Mouse (Mus musculus): ENCODE data around the gene Sit1. TPM values are rescaled to one million over a fixed set of nuclear protein-coding genes. Genes with fewer than 3 reads are reported as not detected.

Gene Sit1
- polyA plus RNA-seq, 1 experiment from 2014 or later: not detected

DNA sequence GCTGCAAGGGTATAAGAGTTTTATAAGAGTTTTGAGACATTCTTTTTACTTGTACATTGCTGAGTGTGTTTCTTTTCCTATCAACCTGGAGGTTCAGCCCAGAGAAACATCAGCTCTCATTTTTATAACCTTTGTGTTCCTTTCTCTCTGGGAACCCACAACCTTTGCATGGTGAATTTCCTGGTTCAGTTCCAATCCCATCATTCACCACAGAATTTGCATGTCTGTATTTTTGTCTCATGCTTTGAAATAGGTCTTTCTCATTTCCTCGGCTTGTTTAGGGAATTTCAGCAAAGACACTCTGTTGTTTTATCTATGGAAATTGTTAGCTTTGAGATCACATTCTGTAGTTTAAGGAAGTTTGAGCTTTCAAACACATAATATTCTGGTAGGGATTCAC is 9.9 kb downstream of the Sit1 start:
- ATAC-seq (ENCODE audit: low read depth): no peak
- no peak overlapping the region for H3K9ac ChIP-seq (ENCODE audit: low read depth, low read length)
- H3K27me3 ChIP-seq (replicated peaks; ENCODE audit: control insufficient read depth, insufficient read depth, low read length): no peaks in the 10 kb centered on the region
- WGBS: 68% methylated on average over 1 of the region's 1 CpGs
- no peaks in the 10 kb centered on the region for H3K36me3 ChIP-seq (ENCODE audit: control insufficient read depth, insufficient read depth, low read length)
- H3K27ac ChIP-seq (replicated peaks; ENCODE audit: low read depth, low read length): no peak overlapping the region
- H3K9me3 ChIP-seq (ENCODE audit: control insufficient read depth, low read length): no peaks in the 10 kb centered on the region
- no peak overlapping the region for H3K4me3 ChIP-seq (ENCODE audit: low read depth, low read length)
- no peak for DNase-seq (ENCODE audit: low spot score)
- no peak overlapping the region for H3K4me2 ChIP-seq (ENCODE audit: low read depth, low read length)
- no peaks in the 10 kb centered on the region for H3K4me1 ChIP-seq (ENCODE audit: control insufficient read depth, insufficient read depth, low read length)

DNA sequence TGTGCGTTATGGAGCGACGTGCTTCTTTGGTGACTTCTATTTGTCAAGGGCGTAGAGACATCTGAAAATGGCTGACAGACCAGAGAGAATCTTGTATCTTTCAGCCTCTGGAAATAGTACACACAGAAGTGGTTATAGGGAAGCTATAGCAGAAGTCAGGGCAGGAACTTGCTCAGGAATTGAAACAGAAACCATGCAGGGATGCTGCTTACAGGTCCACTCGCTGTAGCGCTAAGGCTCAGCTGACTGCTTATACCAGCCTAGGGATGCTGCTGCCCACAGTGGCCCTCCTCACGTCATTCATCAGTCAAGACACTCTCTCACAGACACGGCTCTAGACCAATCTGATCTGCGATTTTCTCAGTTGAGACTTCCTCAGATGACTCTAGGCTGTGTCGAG is 13.2 kb downstream of the Sit1 start:
- Histone ChIP-seq H3K9me3 (ENCODE audit: control insufficient read depth, low read length) (no peaks in the 10 kb centered on the region), H3K27me3 (replicated peaks; ENCODE audit: control insufficient read depth, insufficient read depth, low read length) (no peaks in the 10 kb centered on the region), H3K4me2 (ENCODE audit: low read depth, low read length) (no peak overlapping the region), H3K4me3 (ENCODE audit: low read depth, low read length) (no peak overlapping the region), H3K9ac (ENCODE audit: low read depth, low read length) (no peak overlapping the region), H3K4me1 (ENCODE audit: control insufficient read depth, insufficient read depth, low read length) (no peaks in the 10 kb centered on the region), H3K27ac (replicated peaks; ENCODE audit: low read depth, low read length) (no peak overlapping the region), H3K36me3 (ENCODE audit: control insufficient read depth, insufficient read depth, low read length) (no peaks in the 10 kb centered on the region)
- ATAC-seq (ENCODE audit: low read depth): no peak
- WGBS: 91% methylated on average over 10 of the region's 10 CpGs
- DNase-seq (ENCODE audit: low spot score): no peak

DNA sequence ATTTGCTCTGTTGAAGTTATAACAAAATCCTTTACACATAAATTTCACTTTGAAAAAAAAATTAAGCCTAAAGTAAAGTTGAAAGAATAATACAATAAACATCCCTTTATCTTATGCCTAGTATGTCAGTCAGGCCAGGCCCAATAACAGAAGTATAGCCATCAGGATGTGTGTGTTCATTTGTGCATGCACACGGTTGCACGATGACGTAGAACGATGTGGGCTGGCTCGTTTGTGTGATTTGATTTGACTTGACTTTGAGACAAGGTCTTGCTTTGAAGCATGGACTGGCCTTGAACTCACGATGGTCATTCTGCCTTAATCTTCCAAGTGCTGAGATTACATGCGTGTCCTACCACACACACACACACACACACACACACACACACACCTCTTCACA is 16.7 kb downstream of the Sit1 start:
- H3K27ac ChIP-seq (replicated peaks; ENCODE audit: low read depth, low read length): no peak overlapping the region
- no peak for ATAC-seq (ENCODE audit: low read depth)

GRCm38 (mm10) chr4:43465935-43466334 is 17.6 kb downstream of the Sit1 start:
- ATAC-seq (ENCODE audit: low read depth): no peak
- 85% methylated on average over 6 of the region's 6 CpGs for WGBS
- DNase-seq (ENCODE audit: low spot score): no peak
- Histone ChIP-seq H3K9me3 (ENCODE audit: control insufficient read depth, low read length) (no peaks in the 10 kb centered on the region), H3K4me3 (ENCODE audit: low read depth, low read length) (no peak overlapping the region), H3K9ac (ENCODE audit: low read depth, low read length) (no peak overlapping the region), H3K36me3 (ENCODE audit: control insufficient read depth, insufficient read depth, low read length) (no peaks in the 10 kb centered on the region), H3K27me3 (replicated peaks; ENCODE audit: control insufficient read depth, insufficient read depth, low read length) (no peaks in the 10 kb centered on the region), H3K4me2 (ENCODE audit: low read depth, low read length) (no peak overlapping the region), H3K27ac (replicated peaks; ENCODE audit: low read depth, low read length) (no peak overlapping the region), H3K4me1 (ENCODE audit: control insufficient read depth, insufficient read depth, low read length) (no peaks in the 10 kb centered on the region)

More for the DNA sequence above, 16.7 kb downstream of the Sit1 start:
- H3K9ac ChIP-seq (ENCODE audit: low read depth, low read length): no peak overlapping the region
- H3K27me3 ChIP-seq (replicated peaks; ENCODE audit: control insufficient read depth, insufficient read depth, low read length): no peaks in the 10 kb centered on the region
- no peaks in the 10 kb centered on the region for H3K36me3 ChIP-seq (ENCODE audit: control insufficient read depth, insufficient read depth, low read length)
- DNase-seq (ENCODE audit: low spot score): no peak
- H3K4me1 ChIP-seq (ENCODE audit: control insufficient read depth, insufficient read depth, low read length): no peaks in the 10 kb centered on the region
- no peak overlapping the region for H3K4me3 ChIP-seq (ENCODE audit: low read depth, low read length)
- 86% methylated on average over 7 of the region's 7 CpGs for whole genome bisulfite sequencing
- H3K9me3 ChIP-seq (ENCODE audit: control insufficient read depth, low read length): no peaks in the 10 kb centered on the region
- H3K4me2 ChIP-seq (ENCODE audit: low read depth, low read length): no peak overlapping the region

DNA sequence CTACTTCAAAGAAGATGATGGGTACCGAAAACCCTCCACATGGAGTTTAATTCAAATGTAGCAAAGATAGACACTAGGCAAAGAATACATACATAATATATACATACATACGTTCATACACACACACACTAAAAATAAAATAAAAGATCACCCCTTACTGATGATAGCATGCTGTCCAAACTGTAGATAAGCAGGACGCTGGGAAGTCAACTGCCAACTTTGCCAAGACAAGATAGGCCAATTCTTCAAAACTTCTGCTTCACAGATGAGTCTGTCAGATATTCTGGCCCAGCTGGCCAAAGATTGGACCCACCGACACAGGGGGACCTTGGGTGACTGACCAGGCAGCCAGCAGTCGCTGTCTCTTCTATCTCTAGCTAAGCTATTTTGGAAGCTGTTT is 20.4 kb downstream of the Sit1 start:
- DNase-seq (ENCODE audit: low spot score) (no peak), ATAC-seq (ENCODE audit: low read depth) (no peak)
- no peak overlapping the region for H3K9ac ChIP-seq (ENCODE audit: low read depth, low read length)
- no peak overlapping the region for H3K27ac ChIP-seq (replicated peaks; ENCODE audit: low read depth, low read length)
- no peak overlapping the region for H3K4me3 ChIP-seq (ENCODE audit: low read depth, low read length)
- no peaks in the 10 kb centered on the region for H3K4me1 ChIP-seq (ENCODE audit: control insufficient read depth, insufficient read depth, low read length)
- no peaks in the 10 kb centered on the region for H3K27me3 ChIP-seq (replicated peaks; ENCODE audit: control insufficient read depth, insufficient read depth, low read length)
- no peaks in the 10 kb centered on the region for H3K36me3 ChIP-seq (ENCODE audit: control insufficient read depth, insufficient read depth, low read length)
- no peaks in the 10 kb centered on the region for H3K9me3 ChIP-seq (ENCODE audit: control insufficient read depth, low read length)
- WGBS: 94% methylated on average over 5 of the region's 5 CpGs
- no peak overlapping the region for H3K4me2 ChIP-seq (ENCODE audit: low read depth, low read length)

GRCm38 (mm10) chr4:43457124-43457523 is 26.4 kb downstream of the Sit1 start:
- DNase-seq (ENCODE audit: low spot score): no peak
- Histone ChIP-seq H3K4me1 (ENCODE audit: control insufficient read depth, insufficient read depth, low read length) (peaks cover 12% of the 10 kb centered on the region), H3K4me2 (ENCODE audit: low read depth, low read length) (no peak overlapping the region), H3K4me3 (ENCODE audit: low read depth, low read length) (no peak overlapping the region), H3K9me3 (ENCODE audit: control insufficient read depth, low read length) (no peaks in the 10 kb centered on the region), H3K36me3 (ENCODE audit: control insufficient read depth, insufficient read depth, low read length) (no peaks in the 10 kb centered on the region), H3K27ac (replicated peaks; ENCODE audit: low read depth, low read length) (no peak overlapping the region), H3K9ac (ENCODE audit: low read depth, low read length) (no peak overlapping the region), H3K27me3 (replicated peaks; ENCODE audit: control insufficient read depth, insufficient read depth, low read length) (peaks cover 22% of the 10 kb centered on the region)
- no peak for ATAC-seq (ENCODE audit: low read depth)
- WGBS: 28% methylated on average over 8 of the region's 8 CpGs

- Histone ChIP-seq H3K27ac (replicated peaks; ENCODE audit: low read depth, low read length) (no peak overlapping the region), H3K36me3 (ENCODE audit: control insufficient read depth, insufficient read depth, low read length) (no peaks in the 10 kb centered on the region), H3K4me2 (ENCODE audit: low read depth, low read length) (no peak overlapping the region), H3K27me3 (replicated peaks; ENCODE audit: control insufficient read depth, insufficient read depth, low read length) (peaks cover 22% of the 10 kb centered on the region), H3K9ac (ENCODE audit: low read depth, low read length) (no peak overlapping the region), H3K4me3 (ENCODE audit: low read depth, low read length) (no peak overlapping the region), H3K9me3 (ENCODE audit: control insufficient read depth, low read length) (no peaks in the 10 kb centered on the region), H3K4me1 (ENCODE audit: control insufficient read depth, insufficient read depth, low read length) (peaks cover 12% of the 10 kb centered on the region)
- DNase-seq (ENCODE audit: low spot score) (no peak), ATAC-seq (ENCODE audit: low read depth) (no peak)
- 24% methylated on average over 4 of the region's 4 CpGs for WGBS
Measured at GRCm38 (mm10) chr4:43456470-43456869, 27.1 kb downstream of the Sit1 start.

GRCm38 (mm10) chr4:43454041-43454836 is 29.3 kb downstream of the Sit1 start, which contains the start of gene Cd72:
TSS of gene Cd72 (minus strand) at chr4:43454628.
- ATAC-seq (ENCODE audit: low read depth) (peak; percentile 20; the same call in 1 of the 2 replicates), DNase-seq (ENCODE audit: low spot score) (no peak)
- Histone ChIP-seq H3K27me3 (replicated peaks; ENCODE audit: control insufficient read depth, insufficient read depth, low read length) (peaks cover 22% of the 10 kb centered on the region), H3K9me3 (ENCODE audit: control insufficient read depth, low read length) (no peaks in the 10 kb centered on the region), H3K27ac (replicated peaks; ENCODE audit: low read depth, low read length) (no peak within 1 kb of the TSS), H3K4me1 (ENCODE audit: control insufficient read depth, insufficient read depth, low read length) (peaks cover 12% of the 10 kb centered on the region), H3K36me3 (ENCODE audit: control insufficient read depth, insufficient read depth, low read length) (no peaks in the 10 kb centered on the region), H3K4me2 (ENCODE audit: low read depth, low read length) (peak within 1 kb of the TSS; percentile 60), H3K9ac (ENCODE audit: low read depth, low read length) (peak within 1 kb of the TSS; percentile 49), H3K4me3 (ENCODE audit: low read depth, low read length) (peak within 1 kb of the TSS; percentile 27)
- 29% methylated on average over 20 of the region's 20 CpGs for WGBS

DNA sequence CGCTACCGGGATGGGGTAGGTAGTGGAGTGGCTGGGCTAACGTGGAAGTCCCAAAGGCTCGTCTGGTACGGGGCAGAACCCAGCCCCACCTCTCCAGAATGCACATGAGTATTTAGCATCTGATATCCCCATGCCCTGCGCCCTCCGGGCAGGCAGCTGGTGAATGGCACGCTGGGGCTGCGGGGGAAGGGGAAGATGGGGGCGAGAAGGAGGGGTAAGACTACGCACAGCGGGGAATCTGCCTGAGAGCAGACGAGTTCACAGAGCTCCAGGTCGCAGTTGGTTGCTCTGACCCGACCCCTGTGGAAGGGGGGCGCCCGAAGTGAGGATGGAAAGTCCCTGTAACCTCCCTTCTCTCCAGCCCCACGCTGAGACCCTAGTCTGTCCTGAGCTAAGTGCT is 30.1 kb downstream of the Sit1 start:
- Histone ChIP-seq H3K9me3 (ENCODE audit: control insufficient read depth, low read length) (no peaks in the 10 kb centered on the region), H3K27me3 (replicated peaks; ENCODE audit: control insufficient read depth, insufficient read depth, low read length) (peaks cover 22% of the 10 kb centered on the region), H3K9ac (ENCODE audit: low read depth, low read length) (peak overlapping the region; percentile 49), H3K4me1 (ENCODE audit: control insufficient read depth, insufficient read depth, low read length) (peaks cover 12% of the 10 kb centered on the region), H3K27ac (replicated peaks; ENCODE audit: low read depth, low read length) (no peak overlapping the region), H3K4me3 (ENCODE audit: low read depth, low read length) (peak overlapping the region; percentile 27), H3K36me3 (ENCODE audit: control insufficient read depth, insufficient read depth, low read length) (no peaks in the 10 kb centered on the region), H3K4me2 (ENCODE audit: low read depth, low read length) (peak overlapping the region; percentile 60)
- ATAC-seq (ENCODE audit: low read depth): peak; percentile 39; the same call in 1 of the 2 replicates
- DNase-seq (ENCODE audit: low spot score): peak; percentile 34
- 2% methylated on average over 16 of the region's 18 CpGs for WGBS
